Mouse (Mus musculus) heart, postnatal 0 days (tissue): ENCODE measurements around the gene Ccnd1.

Source experiments
- CTCF ChIP-seq: IDR thresholded peaks from 2 replicates; pipeline ENCODE4 v1.5.1; 2016; ENCODE audit warnings: antibody characterized with exemption, control low read depth, low read depth
- EP300 ChIP-seq: IDR thresholded peaks from 2 replicates; pipeline ENCODE4 v1.6.1; 2016; ENCODE audit warnings: antibody characterized with exemption, low read depth

DNA sequence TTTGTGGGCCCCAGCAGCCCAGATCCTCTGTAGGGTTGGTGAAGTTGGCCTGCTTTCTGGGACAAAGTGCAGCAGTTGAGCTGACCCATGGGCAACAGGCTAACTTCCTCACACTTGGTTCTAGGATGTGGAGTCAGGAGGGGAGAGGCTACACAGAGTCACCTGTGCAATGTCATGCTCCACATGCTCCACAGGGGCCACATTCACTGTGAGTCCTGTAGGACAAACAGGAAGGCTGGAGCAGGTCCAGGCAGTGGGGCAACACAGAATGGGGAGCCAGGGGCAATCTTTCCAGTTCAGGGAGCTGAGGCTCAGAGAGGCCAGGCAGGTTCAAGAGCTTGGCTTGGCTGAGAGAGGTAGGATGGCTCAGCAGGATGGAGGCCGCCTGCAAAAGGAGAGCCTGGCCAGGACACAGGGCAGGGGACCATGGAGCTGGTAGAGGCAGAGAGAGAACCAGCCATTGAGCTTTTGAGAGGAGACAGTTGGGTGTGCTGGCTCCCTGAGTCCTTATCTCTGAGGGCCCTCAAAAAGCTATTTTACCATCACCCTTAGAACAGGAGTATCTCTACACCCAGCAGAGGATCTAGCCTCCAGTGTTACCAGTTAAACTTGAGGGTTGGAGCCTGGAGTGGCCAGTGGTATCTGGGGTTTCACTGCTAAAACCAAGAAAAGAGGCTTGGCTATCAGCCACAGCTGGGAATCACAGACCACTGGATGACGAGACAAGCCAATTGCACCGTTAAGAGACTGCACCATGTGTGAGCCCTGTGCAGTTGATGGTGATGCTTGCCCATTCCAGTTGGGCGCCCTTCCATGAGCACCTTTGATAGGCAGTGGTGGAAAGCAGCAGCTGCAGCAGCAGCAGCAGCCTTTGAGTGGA, 11.5 kb downstream of the Ccnd1 start:
- TF ChIP-seq CTCF, result no peak
- TF ChIP-seq EP300, result no peak
